Mouse (Mus musculus) brain, embryonic 14.5 days (tissue): ENCODE results near the gene Nanog. TPM values are rescaled to one million over a fixed set of nuclear protein-coding genes. Genes with fewer than 3 reads are reported as not detected.

ENCODE experiments used
- DNase-seq: peaks from one replicate; pipeline ENCODE4 v3.0.0-alpha.2; 2011; ENCODE audit warnings: low read depth
- CTCF ChIP-seq: fragments of 200-500 bp; IDR thresholded peaks from 2 replicates; pipeline ENCODE4 v1.5.1; 2012; ENCODE audit warnings: inconsistent platforms, mild to moderate bottlenecking, moderate library complexity, borderline replicate concordance; ENCODE audit not compliant: insufficient read depth, insufficient read length; ENCODE audit errors: extremely low read depth
- POLR2A ChIP-seq: fragments of 200-500 bp; IDR thresholded peaks from 2 replicates; pipeline ENCODE4 v1.6.1; 2012; ENCODE audit warnings: mild to moderate bottlenecking, inconsistent platforms, borderline replicate concordance; ENCODE audit not compliant: poor library complexity, insufficient read depth, insufficient read length, severe bottlenecking; ENCODE audit errors: extremely low read depth
- polyA plus RNA-seq: library from polyadenylated mRNA; depleted of rRNA; stranded (reverse); fragments of >200 nt; gene quantifications from 2 replicates; pipeline ENCODE4 v1.2.3, GENCODE M21; 2012; rRNA removed

The Nanog gene
- 0.22 and 0.23 TPM in 2 replicates for polyA plus RNA-seq

GRCm38 (mm10) chr6:122707036-122707800 lies at the start of gene Nanog:
Gene Nanog, plus strand, starts transcription at chr6:122707489.
- TF ChIP-seq CTCF (no peak), POLR2A (no peak)
- no peak for DNase-seq

GRCm38 (mm10) chr6:122657630-122658029 lies 49.7 kb upstream of the Nanog start:
- TF ChIP-seq CTCF (no peak), POLR2A (no peak)
- no peak for DNase-seq

DNA sequence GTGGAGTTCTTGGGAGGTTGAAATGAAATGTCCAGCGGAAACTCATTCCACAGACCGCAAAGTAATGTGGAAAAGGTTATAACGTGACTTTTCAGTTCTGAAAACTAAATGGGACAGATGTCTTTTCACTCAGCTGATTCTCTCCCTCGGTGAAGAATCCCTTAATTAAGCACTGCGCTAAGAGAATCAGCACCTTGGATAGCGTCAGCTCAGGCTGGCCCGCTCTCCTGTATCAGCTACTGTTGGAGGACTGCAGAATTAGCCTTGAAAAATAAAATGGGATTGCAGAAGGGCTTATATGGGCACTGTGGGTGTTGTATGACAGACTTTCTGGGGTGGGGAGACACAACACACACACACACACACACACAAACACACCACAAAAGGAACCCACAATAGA lies 47.7 kb upstream of the Nanog start:
- TF ChIP-seq POLR2A (no peak), CTCF (no peak)
- peak; percentile 34 for DNase-seq

- TF ChIP-seq CTCF (peak; percentile 70; the same call in 1 of the 2 replicates), POLR2A (no peak)
- DNase-seq: peak; percentile 86
Measured at GRCm38 (mm10) chr6:122660601-122661379, 46.5 kb upstream of the Nanog start.

GRCm38 (mm10) chr6:122662551-122663264 lies 44.6 kb upstream of the Nanog start:
- DNase-seq: peak; percentile 26
- TF ChIP-seq CTCF (no peak), POLR2A (no peak)

GRCm38 (mm10) chr6:122663596-122664206 lies 43.6 kb upstream of the Nanog start:
- DNase-seq: no peak
- TF ChIP-seq POLR2A (no peak), CTCF (no peak)

GRCm38 (mm10) chr6:122665866-122666265 lies 41.4 kb upstream of the Nanog start:
- no peak for TF ChIP-seq POLR2A
- TF ChIP-seq CTCF: no peak
- no peak for DNase-seq

DNA sequence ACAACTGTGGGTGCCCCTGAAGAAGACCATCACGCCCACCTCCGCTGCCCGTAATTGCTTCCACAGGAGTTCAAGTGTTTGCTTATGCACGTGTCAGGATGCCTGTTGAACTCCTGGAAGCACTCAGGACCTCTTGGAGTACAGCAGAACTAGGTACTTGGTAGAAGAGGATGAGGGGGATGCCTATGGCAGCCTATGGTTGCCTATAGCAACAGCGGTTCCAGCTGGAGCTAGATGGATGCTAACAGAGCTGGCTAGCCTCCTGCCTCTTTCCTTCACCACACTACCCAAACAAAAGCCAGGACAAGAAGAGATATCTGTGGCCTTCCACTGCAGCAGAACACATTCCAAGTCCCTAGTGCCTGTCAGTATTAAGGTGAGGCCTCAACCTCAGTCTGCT lies 39.6 kb upstream of the Nanog start:
- no peak for DNase-seq
- no peak for TF ChIP-seq CTCF
- TF ChIP-seq POLR2A: no peak

- TF ChIP-seq CTCF (no peak), POLR2A (no peak)
- no peak for DNase-seq
Measured at GRCm38 (mm10) chr6:122668823-122669222, 38.5 kb upstream of the Nanog start.

GRCm38 (mm10) chr6:122669406-122670200 lies 37.7 kb upstream of the Nanog start:
- peak; percentile 98 for DNase-seq
- TF ChIP-seq CTCF: peak; percentile 100
- no peak for TF ChIP-seq POLR2A
